Mouse (Mus musculus) liver, adult 2 months (tissue): Measurements from ENCODE around the gene Mrtfa. TPM values are rescaled to one million over a fixed set of nuclear protein-coding genes. Genes with fewer than 3 reads are reported as not detected.

Experiments used
- DNase-seq: peaks from one replicate; pipeline ENCODE4 v3.0.0-alpha.2; 2011; ENCODE audit warnings: low read depth, low spot score; ENCODE audit errors: extremely low read depth
- H3K27ac ChIP-seq: fragments of 200-500 bp; replicated peaks from 2 replicates; pipeline ENCODE4 v1.5.1; 2012; ENCODE audit warnings: low read depth, mild to moderate bottlenecking, control low read depth, inconsistent platforms, low read length; ENCODE audit not compliant: insufficient read depth
- H3K27me3 ChIP-seq: fragments of 200-500 bp; 2 replicates; pipeline ENCODE4 v1.6.1; 2012; ENCODE audit warnings: mild to moderate bottlenecking, moderate library complexity, low read length, inconsistent platforms; ENCODE audit not compliant: control insufficient read depth, insufficient read depth
- H3K36me3 ChIP-seq: fragments of 200-500 bp; 2 replicates; pipeline ENCODE4 v1.6.1; 2012; ENCODE audit warnings: low read length, inconsistent platforms; ENCODE audit not compliant: control insufficient read depth, insufficient read depth
- H3K4me1 ChIP-seq: fragments of 200-500 bp; 2 replicates; pipeline ENCODE4 v1.6.1; 2011; ENCODE audit warnings: low read length; ENCODE audit not compliant: control insufficient read depth, insufficient read depth
- H3K4me3 ChIP-seq: fragments of 200-500 bp; 2 replicates; pipeline ENCODE4 v1.5.1; 2011; ENCODE audit warnings: low read depth, mild to moderate bottlenecking, control low read depth, low read length, moderate library complexity; ENCODE audit not compliant: insufficient read depth
- H3K79me2 ChIP-seq: fragments of 200-500 bp; 2 replicates; pipeline ENCODE4 v1.6.1; 2012; ENCODE audit warnings: inconsistent platforms, mild to moderate bottlenecking, low read length, moderate library complexity; ENCODE audit not compliant: control insufficient read depth, insufficient read depth
- H3K9ac ChIP-seq: fragments of 200-500 bp; 2 replicates; pipeline ENCODE4 v1.6.1; 2012; ENCODE audit warnings: low read depth, mild to moderate bottlenecking, control low read depth, inconsistent platforms, low read length
- CTCF ChIP-seq: fragments of 200-500 bp; IDR thresholded peaks from 2 replicates; pipeline ENCODE4 v1.5.1; 2011; ENCODE audit warnings: low read depth, low read length, control low read depth
- POLR2A ChIP-seq: fragments of 200-500 bp; IDR thresholded peaks from 2 replicates; pipeline ENCODE4 v1.6.1; 2011; ENCODE audit warnings: low read length, control low read depth; ENCODE audit not compliant: insufficient read depth; ENCODE audit errors: extremely low read depth
- WGBS: fragments of 180-500 bp; shearing (Covaris S2); methylation state at CpG from one replicate; pipeline ENCODE4 v1.1.7; 2018; 5-methylcytosine and 5-hydroxymethylcytosine counted together
- polyA plus RNA-seq: library from polyadenylated mRNA; depleted of rRNA; stranded (reverse); fragments of >200 nt; gene quantifications from 2 replicates; pipeline ENCODE4 v1.2.3, GENCODE M21; 2012
- total RNA-seq: library from RNA; depleted of rRNA; stranded (reverse); fragments of >200 nt; gene quantifications from 2 replicates; pipeline ENCODE4 v1.2.3, GENCODE M21; 2014

Mrtfa gene
- total and polyA plus RNA-seq, 2 experiments, result 1.0 to 5.6 TPM

DNA sequence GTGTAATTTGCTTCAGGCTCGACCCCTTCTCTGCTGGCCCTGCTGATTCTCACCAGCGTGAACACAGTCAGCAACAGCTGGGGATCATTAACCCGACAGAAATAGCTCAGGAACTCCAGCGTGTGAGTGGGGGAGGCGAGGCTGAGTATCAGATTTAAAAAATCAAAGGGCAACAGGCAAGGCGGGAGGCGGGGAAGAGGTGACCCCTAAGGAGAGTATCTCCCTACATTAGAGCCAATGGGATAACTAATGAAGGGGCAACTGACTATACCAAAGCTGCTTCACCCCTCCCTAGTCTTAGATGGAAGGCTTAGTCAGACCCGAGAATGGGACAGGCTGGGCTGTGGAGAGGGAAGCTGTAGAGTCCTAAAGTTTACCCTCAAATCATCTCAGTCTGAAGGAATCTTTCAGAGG lies 128.4 kb downstream of the Mrtfa start:
- H3K79me2 ChIP-seq, result peaks cover 5% of the 10 kb centered on the region; the same call in 1 of the 2 replicates
- H3K9ac ChIP-seq, result no peak overlapping the region
- no peak overlapping the region for H3K27ac ChIP-seq
- WGBS, result 48% methylated on average over 8 of the region's 8 CpGs
- no peak for DNase-seq
- H3K4me1 ChIP-seq, result no peaks in the 10 kb centered on the region; the same call in 1 of the 2 replicates
- H3K4me3 ChIP-seq, result no peak overlapping the region
- H3K36me3 ChIP-seq, result no peaks in the 10 kb centered on the region
- H3K27me3 ChIP-seq, result no peaks in the 10 kb centered on the region
- no peak for TF ChIP-seq CTCF
- TF ChIP-seq POLR2A, result no peak

DNA sequence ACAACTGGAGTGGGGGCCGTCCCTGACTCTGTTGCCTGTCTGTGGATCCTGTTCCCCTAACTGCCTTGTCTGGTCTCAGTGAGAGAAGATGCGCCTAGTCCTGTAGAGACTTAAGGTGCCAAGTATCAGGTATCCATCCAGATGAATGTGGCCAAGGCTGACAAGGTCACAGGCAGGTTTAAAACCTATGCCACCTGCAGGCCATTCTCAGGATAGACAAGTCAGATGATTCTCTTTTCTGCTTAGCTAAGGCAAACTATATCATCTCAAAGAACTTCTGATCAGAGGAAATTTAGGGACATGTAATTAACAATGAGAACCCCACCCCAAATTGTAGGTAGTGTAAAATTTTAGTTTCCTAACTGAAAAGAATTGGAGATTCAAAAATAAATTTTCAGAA lies 129.6 kb downstream of the Mrtfa start:
- 98% methylated on average over 2 of the region's 2 CpGs for WGBS
- Histone ChIP-seq H3K79me2 (peaks cover 5% of the 10 kb centered on the region; the same call in 1 of the 2 replicates), H3K4me1 (no peaks in the 10 kb centered on the region; the same call in 1 of the 2 replicates), H3K27ac (no peak overlapping the region), H3K4me3 (no peak overlapping the region), H3K36me3 (no peaks in the 10 kb centered on the region), H3K27me3 (no peaks in the 10 kb centered on the region), H3K9ac (no peak overlapping the region)
- TF ChIP-seq CTCF (no peak), POLR2A (no peak)
- DNase-seq, result no peak

DNA sequence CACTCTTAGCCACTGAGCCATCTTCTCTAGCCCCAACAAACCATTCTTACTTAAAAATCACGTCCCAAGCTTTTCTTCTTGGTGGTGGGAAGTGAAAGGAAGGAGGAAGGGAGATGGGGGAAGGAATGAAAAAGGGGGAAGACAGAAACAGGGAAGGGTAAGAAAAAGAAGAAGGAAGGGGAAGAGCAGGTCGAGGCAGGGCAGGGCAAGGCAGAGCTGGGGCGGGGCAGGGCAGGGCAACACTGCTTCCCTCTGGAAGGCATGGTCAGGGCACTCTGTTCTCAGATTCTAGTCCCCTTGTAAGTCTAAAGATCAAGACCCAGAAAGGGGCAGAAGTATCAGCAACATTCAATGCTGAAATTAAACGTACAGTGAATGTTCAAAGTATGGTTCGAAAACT lies 132.8 kb downstream of the Mrtfa start:
- Histone ChIP-seq H3K27me3 (no peaks in the 10 kb centered on the region), H3K36me3 (no peaks in the 10 kb centered on the region), H3K79me2 (peaks cover 5% of the 10 kb centered on the region; the same call in 1 of the 2 replicates), H3K4me1 (no peaks in the 10 kb centered on the region; the same call in 1 of the 2 replicates), H3K27ac (no peak overlapping the region), H3K4me3 (no peak overlapping the region), H3K9ac (no peak overlapping the region)
- no peak for DNase-seq
- no peak for TF ChIP-seq CTCF
- no peak for TF ChIP-seq POLR2A
- WGBS, result 95% methylated on average over 5 of the region's 5 CpGs

DNA sequence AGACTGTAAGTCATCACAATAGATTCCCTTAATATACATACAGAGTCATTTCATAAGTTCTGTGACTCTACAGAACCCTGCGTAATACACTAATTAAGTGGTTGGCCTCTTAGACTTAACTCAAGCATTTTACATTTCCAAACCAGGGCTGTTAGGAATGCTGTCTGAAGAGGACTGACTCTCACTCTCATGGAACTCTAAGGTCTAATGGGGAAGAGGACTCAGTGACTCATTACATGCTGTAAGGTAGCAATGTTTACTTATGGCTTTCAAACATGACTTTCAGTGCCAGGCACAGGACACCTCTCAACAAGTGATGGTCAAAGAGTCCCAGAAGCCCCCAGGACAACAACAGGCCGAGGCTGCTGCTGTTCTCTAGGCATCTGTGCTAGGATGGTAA lies 135.1 kb downstream of the Mrtfa start:
- TF ChIP-seq CTCF (no peak), POLR2A (no peak)
- WGBS, result 89% methylated on average over 2 of the region's 2 CpGs
- H3K27ac ChIP-seq, result no peak overlapping the region
- no peak overlapping the region for H3K4me3 ChIP-seq
- H3K36me3 ChIP-seq, result no peaks in the 10 kb centered on the region
- H3K9ac ChIP-seq, result no peak overlapping the region
- DNase-seq, result no peak
- peaks cover under 1% of the 10 kb centered on the region; the same call in 1 of the 2 replicates for H3K4me1 ChIP-seq
- H3K79me2 ChIP-seq, result no peaks in the 10 kb centered on the region; the same call in 1 of the 2 replicates
- no peaks in the 10 kb centered on the region for H3K27me3 ChIP-seq

DNA sequence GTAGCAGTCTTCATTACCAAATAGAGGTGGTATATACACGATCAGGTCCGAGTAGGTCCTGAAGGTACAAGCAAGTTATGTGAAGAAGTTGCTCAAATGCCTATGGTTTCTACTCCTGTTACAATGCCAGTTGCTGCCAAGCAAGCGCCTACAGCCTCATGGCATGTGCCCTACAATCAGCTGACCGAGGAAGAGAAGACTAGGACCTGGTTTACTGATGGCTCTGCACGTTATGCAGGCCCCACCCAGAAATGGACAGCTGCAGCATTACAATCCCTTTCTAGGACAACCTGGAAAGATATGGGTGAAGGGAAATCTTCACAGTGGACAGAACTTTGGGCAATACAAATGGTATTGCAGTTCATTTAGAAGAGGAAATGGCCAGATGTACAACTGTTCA lies 138.1 kb downstream of the Mrtfa start:
- 98% methylated on average over 5 of the region's 5 CpGs for WGBS

DNA sequence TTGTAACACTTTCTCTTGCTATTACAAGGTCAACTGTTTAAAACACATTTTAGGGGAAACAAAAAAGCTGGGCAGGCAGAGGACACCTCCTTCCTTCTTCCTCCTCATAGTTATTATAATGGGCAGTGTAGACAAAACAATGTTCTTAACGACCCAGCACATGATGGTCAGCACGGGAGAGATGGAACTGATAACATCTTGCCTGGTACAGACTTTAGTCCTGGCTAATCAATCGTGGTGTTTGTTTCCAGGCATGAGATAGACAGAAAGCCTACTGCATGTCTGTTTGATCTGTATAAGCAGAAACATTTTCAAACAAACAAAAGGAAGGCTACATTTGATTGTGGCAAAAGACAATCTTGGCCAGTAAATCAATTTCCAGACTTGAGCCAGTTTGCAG lies 140.1 kb downstream of the Mrtfa start:
- DNase-seq, result peak; percentile 57
- TF ChIP-seq CTCF (no peak), POLR2A (no peak)
- Histone ChIP-seq H3K4me3 (no peak overlapping the region), H3K27ac (no peak overlapping the region), H3K4me1 (peaks cover 7% of the 10 kb centered on the region), H3K36me3 (no peaks in the 10 kb centered on the region), H3K27me3 (no peaks in the 10 kb centered on the region), H3K79me2 (0 out of 2 replicates have a peak, but pooled peaks cover 2% of the 10 kb centered on the region), H3K9ac (no peak overlapping the region)
- 5% methylated on average over 3 of the region's 3 CpGs for WGBS

More for the DNA sequence above, 138.1 kb downstream of the Mrtfa start:
- Histone ChIP-seq H3K36me3 (no peaks in the 10 kb centered on the region), H3K4me3 (no peak overlapping the region), H3K4me1 (peaks cover 7% of the 10 kb centered on the region), H3K79me2 (peaks cover 2% of the 10 kb centered on the region; the same call in 1 of the 2 replicates), H3K27ac (no peak overlapping the region), H3K9ac (no peak overlapping the region), H3K27me3 (no peaks in the 10 kb centered on the region)
- TF ChIP-seq POLR2A, result no peak
- DNase-seq, result no peak
